Mouse (Mus musculus): Measurements from ENCODE around the gene Capsl. TPM values are rescaled to one million over a fixed set of nuclear protein-coding genes. Genes with fewer than 3 reads are reported as not detected.

Gene Capsl
- total and polyA plus RNA-seq, 3 experiments: not detected

DNA sequence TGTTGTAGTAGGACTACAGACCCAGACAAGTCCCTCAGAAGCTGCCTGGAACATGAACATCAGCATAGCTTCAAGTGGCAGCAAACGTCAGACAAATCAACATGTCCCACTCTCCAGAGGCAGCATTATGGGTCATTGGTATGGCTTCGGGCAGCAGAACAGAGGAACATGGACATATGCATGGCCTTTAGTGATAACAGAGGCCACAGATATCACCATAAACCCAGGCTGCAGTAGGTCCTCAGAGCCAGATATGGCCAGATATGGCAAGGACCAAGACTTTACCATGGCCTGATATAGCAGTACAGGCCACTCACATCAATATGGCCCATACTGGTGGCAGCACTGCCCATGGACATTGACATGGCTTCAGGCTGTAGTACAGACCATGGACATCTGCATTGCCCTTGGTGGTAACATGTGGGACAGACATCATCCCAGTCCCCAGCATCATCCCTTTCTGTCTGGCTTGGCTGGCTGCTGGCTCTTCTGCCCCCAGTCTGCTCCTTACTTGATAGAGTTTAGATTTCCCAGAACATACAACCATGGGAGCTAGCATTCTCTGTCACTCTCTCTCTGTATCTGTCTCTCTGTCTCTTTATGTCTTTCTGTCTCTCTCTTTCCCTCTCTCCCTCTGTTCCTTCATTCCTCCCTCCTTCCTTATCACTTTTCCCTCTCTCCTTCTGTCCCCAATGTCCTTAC, 53.7 kb downstream of the Capsl start:
- Histone ChIP-seq H3K9ac (ENCODE audit: control insufficient read depth, low read depth, low read length, poor library complexity, severe bottlenecking) (no peak overlapping the region), H3K36me3 (ENCODE audit: control insufficient read depth in 1 of 2, insufficient read depth in 2 of 2, low read length in 2 of 2) (no peaks in the 10 kb centered on the region), H3K27ac (ENCODE audit: control insufficient read depth, low read depth, low read length) (no peak overlapping the region), H3K4me3 (ENCODE audit: control insufficient read depth in 1 of 2, insufficient read depth in 1 of 2, low read depth in 2 of 2, low read length in 2 of 2) (no peak overlapping the region), H3K4me1 (ENCODE audit: control insufficient read depth in 1 of 2, insufficient read depth in 2 of 2, low read length in 2 of 2) (no peaks in the 10 kb centered on the region), H3K9me3 (replicated peaks; ENCODE audit: insufficient read depth, low read length) (no peaks in the 10 kb centered on the region), H3K79me2 (ENCODE audit: control insufficient read depth, insufficient read depth, low read length, poor library complexity) (no peaks in the 10 kb centered on the region), H3K27me3 (ENCODE audit: control insufficient read depth in 1 of 2, insufficient read depth in 2 of 2, low read length in 2 of 2) (no peaks in the 10 kb centered on the region; a peak in 1 of 4 replicates)
- DNase-seq (ENCODE audit: low read depth, low spot score): no peak
- TF ChIP-seq ZMIZ1 (IDR thresholded peaks at IDR 0.05; ENCODE audit: low read depth, low read length) (no peak), UBTF (IDR thresholded peaks at IDR 0.05; ENCODE audit: borderline replicate concordance, insufficient read depth, low read depth, low read length) (no peak), TAL1 (IDR thresholded peaks at IDR 0.05; ENCODE audit: low read length) (no peak), KAT2A (conservative IDR thresholded peaks at IDR 0.05; ENCODE audit: low read depth, low read length) (no peak), HCFC1 (IDR thresholded peaks at IDR 0.05; ENCODE audit: low read depth, low read length) (no peak), MEF2A (IDR thresholded peaks at IDR 0.05; ENCODE audit: extremely low read depth, insufficient replicate concordance, low read depth, low read length, poor library complexity, severe bottlenecking) (no peak), E2F4 (IDR thresholded peaks at IDR 0.05; ENCODE audit: borderline replicate concordance, low read depth, low read length) (no peak), CHD2 (IDR thresholded peaks at IDR 0.05; ENCODE audit: low read length) (no peak), EP300 (IDR thresholded peaks at IDR 0.05; ENCODE audit: low read depth in 1 of 2, low read length in 2 of 2) (no peak), TBP (IDR thresholded peaks at IDR 0.05; ENCODE audit: low read depth, low read length) (no peak), MXI1 (IDR thresholded peaks at IDR 0.05; ENCODE audit: low read depth, low read length) (no peak), MYC (IDR thresholded peaks at IDR 0.05; ENCODE audit: low read depth, low read length) (no peak), SMC3 (IDR thresholded peaks at IDR 0.05; ENCODE audit: low read depth, low read length) (no peak), MYB (IDR thresholded peaks at IDR 0.05; ENCODE audit: low read depth, low read length) (no peak), TCF12 (IDR thresholded peaks at IDR 0.05; ENCODE audit: low read depth, low read length) (no peak)

GRCm38 (mm10) chr15:9492077-9492476, 56.2 kb downstream of the Capsl start:
- no peaks in the 10 kb centered on the region for H3K4me1 ChIP-seq (ENCODE audit: control insufficient read depth in 1 of 2, insufficient read depth in 2 of 2, low read length in 2 of 2)
- no peak for TF ChIP-seq CTCF (IDR thresholded peaks at IDR 0.05 in 2 of 3, conservative IDR thresholded peaks at IDR 0.05 in 1 of 3; ENCODE audit: control insufficient read depth in 1 of 3, insufficient read depth in 1 of 3, low read depth in 2 of 3, low read length in 3 of 3, poor library complexity in 1 of 3, severe bottlenecking in 1 of 3)
- TF ChIP-seq ZKSCAN1 (IDR thresholded peaks at IDR 0.05; ENCODE audit: low read depth, low read length): no peak
- TF ChIP-seq SIN3A (IDR thresholded peaks at IDR 0.05; ENCODE audit: low read length): no peak
- no peak for TF ChIP-seq MAX (IDR thresholded peaks at IDR 0.05; ENCODE audit: low read length)
- TF ChIP-seq E2F4 (IDR thresholded peaks at IDR 0.05; ENCODE audit: borderline replicate concordance, low read depth, low read length): no peak
- TF ChIP-seq POLR2AphosphoS2 (IDR thresholded peaks at IDR 0.05; ENCODE audit: low read length): no peak
- TF ChIP-seq MYC (IDR thresholded peaks at IDR 0.05; ENCODE audit: low read depth, low read length): no peak
- no peak for TF ChIP-seq RCOR1 (IDR thresholded peaks at IDR 0.05; ENCODE audit: low read depth, low read length)
- no peak for TF ChIP-seq ZC3H11A (IDR thresholded peaks at IDR 0.05; ENCODE audit: low read depth, low read length)
- TF ChIP-seq CHD1 (IDR thresholded peaks at IDR 0.05; ENCODE audit: low read depth, low read length): no peak
- no peak for TF ChIP-seq MAZ (IDR thresholded peaks at IDR 0.05; ENCODE audit: low read depth, low read length)
- TF ChIP-seq USF2 (IDR thresholded peaks at IDR 0.05; ENCODE audit: borderline replicate concordance in 1 of 2, insufficient read depth in 1 of 2, low read depth in 1 of 2, low read length in 2 of 2): no peak
- no peak for TF ChIP-seq ZNF384 (IDR thresholded peaks at IDR 0.05; ENCODE audit: low read depth, low read length)
- no peak for TF ChIP-seq NRF1 (IDR thresholded peaks at IDR 0.05; ENCODE audit: insufficient read depth, low read depth, low read length, poor library complexity, severe bottlenecking)
- no peaks in the 10 kb centered on the region; a peak in 1 of 4 replicates for H3K27me3 ChIP-seq (ENCODE audit: control insufficient read depth in 1 of 2, insufficient read depth in 2 of 2, low read length in 2 of 2)
- H3K79me2 ChIP-seq (ENCODE audit: control insufficient read depth, insufficient read depth, low read length, poor library complexity): no peaks in the 10 kb centered on the region
- no peaks in the 10 kb centered on the region for H3K36me3 ChIP-seq (ENCODE audit: control insufficient read depth in 1 of 2, insufficient read depth in 2 of 2, low read length in 2 of 2)
- no peak overlapping the region for H3K27ac ChIP-seq (ENCODE audit: control insufficient read depth, low read depth, low read length)
- no peaks in the 10 kb centered on the region for H3K9me3 ChIP-seq (replicated peaks; ENCODE audit: insufficient read depth, low read length)
- no peak overlapping the region for H3K4me3 ChIP-seq (ENCODE audit: control insufficient read depth in 1 of 2, insufficient read depth in 1 of 2, low read depth in 2 of 2, low read length in 2 of 2)
- H3K9ac ChIP-seq (ENCODE audit: control insufficient read depth, low read depth, low read length, poor library complexity, severe bottlenecking): no peak overlapping the region
- DNase-seq (ENCODE audit: low read depth, low spot score): no peak

All from MEL (cell line).